Mouse (Mus musculus) MEL (cell line): Measurements from ENCODE around the gene Clic4. TPM values are rescaled to one million over a fixed set of nuclear protein-coding genes. Genes with fewer than 3 reads are reported as not detected.

ENCODE experiments used
- DNase-seq: peaks from one replicate; pipeline ENCODE4 v3.0.0; 2011; ENCODE audit warnings: low read depth, low spot score
- H3K27ac ChIP-seq: 2 replicates; pipeline ENCODE4 v1.5.1; 2012; ENCODE audit warnings: low read depth, mild to moderate bottlenecking, control low read depth, low read length, moderate library complexity; ENCODE audit not compliant: control insufficient read depth
- H3K27me3 ChIP-seq, 2 experiments: fragments of 150-350 bp in 1 of 2; sonication (generic) in 1 of 2; 2 replicates each; pipeline ENCODE4 v1.6.1; 2012; ENCODE audit warnings: low read length in 2 of 2, mild to moderate bottlenecking in 2 of 2, improper control_type of control experiment in 1 of 2, moderate library complexity in 1 of 2; ENCODE audit not compliant: insufficient read depth in 2 of 2, control insufficient read depth in 1 of 2
- H3K36me3 ChIP-seq, 2 experiments: 2 replicates each; pipeline ENCODE4 v1.6.1; 2012 to 2014; ENCODE audit warnings: low read length in 2 of 2, improper control_type of control experiment in 1 of 2, inconsistent platforms in 1 of 2, mild to moderate bottlenecking in 1 of 2; ENCODE audit not compliant: insufficient read depth in 2 of 2, control insufficient read depth in 1 of 2
- H3K4me1 ChIP-seq, 2 experiments: fragments of 150-350 bp in 1 of 2; sonication (generic) in 1 of 2; 2 replicates each; pipeline ENCODE4 v1.6.1; 2012; ENCODE audit warnings: low read length in 2 of 2, improper control_type of control experiment in 1 of 2, mild to moderate bottlenecking in 1 of 2; ENCODE audit not compliant: insufficient read depth in 2 of 2, control insufficient read depth in 1 of 2
- H3K4me3 ChIP-seq, 2 experiments: fragments of 150-350 bp in 1 of 2; sonication (generic) in 1 of 2; 2 replicates each; pipeline ENCODE4 v1.5.1; 2012; ENCODE audit warnings: low read depth in 2 of 2, low read length in 2 of 2, mild to moderate bottlenecking in 2 of 2, moderate library complexity in 2 of 2, control low read depth in 1 of 2, improper control_type of control experiment in 1 of 2; ENCODE audit not compliant: control insufficient read depth in 1 of 2, insufficient read depth in 1 of 2
- H3K79me2 ChIP-seq: 2 replicates; pipeline ENCODE4 v1.6.1; 2012; ENCODE audit warnings: mild to moderate bottlenecking, low read length, moderate library complexity; ENCODE audit not compliant: control insufficient read depth, poor library complexity, insufficient read depth
- H3K9ac ChIP-seq: 2 replicates; pipeline ENCODE4 v1.6.1; 2012; ENCODE audit warnings: low read depth, mild to moderate bottlenecking, control low read depth, low read length, moderate library complexity; ENCODE audit not compliant: control insufficient read depth, poor library complexity, severe bottlenecking
- H3K9me3 ChIP-seq: fragments of 150-350 bp; sonication (generic); replicated peaks from 2 replicates; pipeline ENCODE4 v1.6.1; 2012; ENCODE audit warnings: mild to moderate bottlenecking, low read length, improper control_type of control experiment, moderate library complexity; ENCODE audit not compliant: insufficient read depth
- BHLHE40 ChIP-seq: IDR thresholded peaks from 2 replicates; pipeline ENCODE4 v1.6.1; 2012; ENCODE audit warnings: low read depth, mild to moderate bottlenecking, inconsistent platforms, low read length, improper control_type of control experiment, borderline replicate concordance
- E2F4 ChIP-seq: IDR thresholded peaks from 2 replicates; pipeline ENCODE4 v1.6.1; 2011; ENCODE audit warnings: low read depth, low read length, improper control_type of control experiment, borderline replicate concordance
- ELF1 ChIP-seq: IDR thresholded peaks from 2 replicates; pipeline ENCODE4 v1.6.1; 2014; ENCODE audit warnings: low read depth, mild to moderate bottlenecking, inconsistent platforms, low read length, improper control_type of control experiment, moderate library complexity
- EP300 ChIP-seq, 2 experiments: IDR thresholded peaks; 2 replicates each; pipeline ENCODE4 v1.6.1; 2011; ENCODE audit warnings: improper control_type of control experiment in 2 of 2, low read length in 2 of 2, low read depth in 1 of 2, mild to moderate bottlenecking in 1 of 2
- ETS1 ChIP-seq: IDR thresholded peaks from 2 replicates; pipeline ENCODE4 v1.6.1; 2012; ENCODE audit warnings: low read depth, mild to moderate bottlenecking, inconsistent platforms, low read length, improper control_type of control experiment, moderate library complexity
- MAX ChIP-seq: IDR thresholded peaks from 2 replicates; pipeline ENCODE4 v1.6.1; 2011; ENCODE audit warnings: low read length, improper control_type of control experiment
- MYB ChIP-seq: IDR thresholded peaks from 2 replicates; pipeline ENCODE4 v1.6.1; 2011; ENCODE audit warnings: mild to moderate bottlenecking, low read depth, low read length, improper control_type of control experiment
- NELFE ChIP-seq: IDR thresholded peaks from 2 replicates; pipeline ENCODE4 v1.6.1; 2011; ENCODE audit warnings: low read depth, low read length, improper control_type of control experiment
- NRF1 ChIP-seq: IDR thresholded peaks from 2 replicates; pipeline ENCODE4 v1.6.1; 2014; ENCODE audit warnings: low read depth, mild to moderate bottlenecking, inconsistent platforms, low read length, improper control_type of control experiment, moderate library complexity; ENCODE audit not compliant: poor library complexity, insufficient read depth, severe bottlenecking
- POLR2A ChIP-seq, 2 experiments: IDR thresholded peaks; 2 replicates each; pipeline ENCODE4 v1.6.1; 2011 to 2012; ENCODE audit warnings: low read length in 2 of 2, mild to moderate bottlenecking in 2 of 2, control low read depth in 1 of 2, improper control_type of control experiment in 1 of 2, low read depth in 1 of 2, moderate library complexity in 1 of 2; ENCODE audit not compliant: control insufficient read depth in 1 of 2, insufficient read depth in 1 of 2, poor library complexity in 1 of 2
- POLR2AphosphoS5 ChIP-seq: IDR thresholded peaks from 2 replicates; pipeline ENCODE4 v1.6.1; 2012; ENCODE audit warnings: low read depth, borderline replicate concordance, mild to moderate bottlenecking, inconsistent platforms, low read length, moderate library complexity, mixed read lengths
- RAD21 ChIP-seq: IDR thresholded peaks from 2 replicates; pipeline ENCODE4 v1.6.1; 2011; ENCODE audit warnings: mild to moderate bottlenecking, low read depth, low read length, improper control_type of control experiment
- RCOR1 ChIP-seq: IDR thresholded peaks from 2 replicates; pipeline ENCODE4 v1.6.1; 2012; ENCODE audit warnings: low read depth, mild to moderate bottlenecking, inconsistent platforms, low read length, improper control_type of control experiment
- SIN3A ChIP-seq: IDR thresholded peaks from 2 replicates; pipeline ENCODE4 v1.6.1; 2012; ENCODE audit warnings: low read length, improper control_type of control experiment, inconsistent platforms
- TCF12 ChIP-seq: IDR thresholded peaks from 2 replicates; pipeline ENCODE4 v1.6.1; 2014; ENCODE audit warnings: low read depth, mild to moderate bottlenecking, inconsistent platforms, low read length, improper control_type of control experiment, moderate library complexity
- UBTF ChIP-seq: IDR thresholded peaks from 2 replicates; pipeline ENCODE4 v1.6.1; 2012; ENCODE audit warnings: low read depth, mild to moderate bottlenecking, inconsistent platforms, low read length, improper control_type of control experiment, moderate library complexity, borderline replicate concordance; ENCODE audit not compliant: insufficient read depth
- ZC3H11A ChIP-seq: IDR thresholded peaks from 2 replicates; pipeline ENCODE4 v1.6.1; 2012; ENCODE audit warnings: low read depth, mild to moderate bottlenecking, inconsistent platforms, low read length, improper control_type of control experiment
- ZKSCAN1 ChIP-seq: IDR thresholded peaks from 2 replicates; pipeline ENCODE4 v1.6.1; 2012; ENCODE audit warnings: low read depth, mild to moderate bottlenecking, inconsistent platforms, low read length, improper control_type of control experiment, moderate library complexity
- polyA plus RNA-seq, 2 experiments: library from polyadenylated mRNA; stranded (reverse) in 1 of 2; unstranded in 1 of 2; fragments of >175 nt in 1 of 2; fragments of >200 nt in 1 of 2; gene quantifications; 2 replicates each; pipeline versions ENCODE4 v1.2.1 to v1.2.4; 2012; ENCODE audit warnings: low replicate concordance in 2 of 2, low read depth in 1 of 2; ENCODE audit not compliant: insufficient read length in 2 of 2, insufficient read depth in 1 of 2, missing spikeins in 1 of 2
- total RNA-seq: library from RNA; depleted of rRNA; stranded (reverse); fragments of 300-350 nt; gene quantifications from 2 replicates; pipeline ENCODE4 v1.2.3, GENCODE M21; 2012

Gene Clic4
- total and polyA plus RNA-seq, 3 experiments = 32.9 to 274 (median 83.8) TPM

- Histone ChIP-seq H3K36me3 (peaks cover 10 to 43% of the 10 kb centered on the region in 2 experiments), H3K4me1 (peaks cover 21 to 24% of the 10 kb centered on the region in 2 experiments), H3K4me3 (no peak overlapping the region), H3K27me3 (no peaks in the 10 kb centered on the region), H3K27ac (no peak overlapping the region), H3K9ac (no peak overlapping the region), H3K9me3 (no peaks in the 10 kb centered on the region), H3K79me2 (peaks cover 57% of the 10 kb centered on the region)
- TF ChIP-seq ELF1 = peak; percentile 55; the same call in 1 of the 2 replicates
- 0 out of 2 replicates have a peak, but pooled peaks have one; percentile 25 for TF ChIP-seq SIN3A
- peak; percentile 14 to 35; a peak in 1 of 4 replicates for TF ChIP-seq EP300 (IDR thresholded peaks at IDR 0.05; ENCODE audit: low read depth in 1 of 2, low read length in 2 of 2)
- TF ChIP-seq E2F4 = no peak
- peak; percentile 44; the same call in 1 of the 2 replicates for TF ChIP-seq ETS1
- TF ChIP-seq ZKSCAN1 = no peak
- TF ChIP-seq RAD21 = no peak
- no peak for TF ChIP-seq MYB
- peak; percentile 51 for DNase-seq
Measured at GRCm38 (mm10) chr4:135253239-135254039, 19.2 kb downstream of the Clic4 start.

- no peaks in the 10 kb centered on the region for H3K9me3 ChIP-seq
- no peak for DNase-seq
- peaks cover 59% of the 10 kb centered on the region for H3K79me2 ChIP-seq
- H3K27ac ChIP-seq = no peak overlapping the region
- no peaks in the 10 kb centered on the region for H3K27me3 ChIP-seq
- no peak overlapping the region for H3K4me3 ChIP-seq
- peaks cover 18 to 21% of the 10 kb centered on the region in 2 experiments for H3K4me1 ChIP-seq
- H3K9ac ChIP-seq = no peak overlapping the region
- TF ChIP-seq ZC3H11A (no peak), SIN3A (no peak), NRF1 (no peak), UBTF (no peak), RCOR1 (no peak), POLR2A (IDR thresholded peaks at IDR 0.05; ENCODE audit: control insufficient read depth in 1 of 2, insufficient read depth in 1 of 2, low read depth in 1 of 2, low read length in 2 of 2, poor library complexity in 1 of 2) (no peak), POLR2AphosphoS5 (no peak), MAX (no peak), ETS1 (no peak), ELF1 (no peak), TCF12 (no peak), BHLHE40 (no peak), NELFE (no peak)
- TF ChIP-seq, all 39 proteins: peak for 0
- H3K36me3 ChIP-seq = peaks cover 10 to 39% of the 10 kb centered on the region in 2 experiments
Measured at GRCm38 (mm10) chr4:135251801-135252200, 20.8 kb downstream of the Clic4 start.
